Comparison of ENCODE assay signal across 10 mouse cellular contexts in genomic region chr8:12996831-12997275, GRCm38 (mm10). TPM values are rescaled to one million over a fixed set of nuclear protein-coding genes. Genes with fewer than 3 reads are reported as not detected.
DNase-seq lines count a peak whose midpoint lies in the region; ATAC-seq lines count a peak whose summit lies in the region.
"Had no signal": no experiment of that assay in that cellular context is flagged by ENCODE, and none has a peak within 500 bp of the region (broad histone marks: within the 10 kb centered on the region; RNA-seq: fewer than 3 reads in every experiment).

No protein-coding gene starts in this region.

- whole genome bisulfite sequencing in embryonic facial prominence, embryonic 11.5 days = 38% methylated on average over 8 of the region's 8 CpGs
- 20% methylated on average over 8 of the region's 8 CpGs for WGBS in heart, embryonic 13.5 days
- 25% methylated on average over 8 of the region's 8 CpGs for WGBS in lung, embryonic 16.5 days
- WGBS in intestine, embryonic 15.5 days = 36% methylated on average over 8 of the region's 8 CpGs
- WGBS in forebrain, embryonic 14.5 days = 78% methylated on average over 8 of the region's 8 CpGs

- H3K36me3 ChIP-seq in embryonic facial prominence, embryonic 11.5 days (replicated peaks; ENCODE audit: control insufficient read depth, insufficient read depth, low read depth, low read length) = peaks cover 7% of the 10 kb centered on the region
- H3K36me3 ChIP-seq in heart, embryonic 13.5 days = peaks cover 7% of the 10 kb centered on the region; the same call in 1 of the 2 replicates
- H3K36me3 ChIP-seq in lung, embryonic 16.5 days (ENCODE audit: control insufficient read depth, insufficient read depth, low read length) = no peaks in the 10 kb centered on the region; the same call in 1 of the 2 replicates
- no peaks in the 10 kb centered on the region for H3K36me3 ChIP-seq in intestine, embryonic 15.5 days
- peaks cover 68% of the 10 kb centered on the region for H3K36me3 ChIP-seq in forebrain, embryonic 14.5 days (ENCODE audit: control insufficient read depth, insufficient read depth, low read length)

- H3K9me3 ChIP-seq in embryonic facial prominence, embryonic 11.5 days (replicated peaks; ENCODE audit: control insufficient read depth, low read length) = no peaks in the 10 kb centered on the region
- H3K9me3 ChIP-seq in heart, embryonic 13.5 days = no peaks in the 10 kb centered on the region
- H3K9me3 ChIP-seq in lung, embryonic 16.5 days (ENCODE audit: control insufficient read depth, low read length) = no peaks in the 10 kb centered on the region
- H3K9me3 ChIP-seq in intestine, embryonic 15.5 days = no peaks in the 10 kb centered on the region
- H3K9me3 ChIP-seq in forebrain, embryonic 14.5 days (replicated peaks; ENCODE audit: control insufficient read depth, low read length) = no peaks in the 10 kb centered on the region

- DNase-seq in NIH3T3 (ENCODE audit: low read depth) = peak; percentile 65
- DNase-seq in embryonic facial prominence, embryonic 11.5 days (ENCODE audit: low spot score) = peak; percentile 52
- DNase-seq in yolk sac, embryonic 10.5 days (ENCODE audit: low spot score) = no peak
- DNase-seq in layer of hippocampus, adult 18-20 months (ENCODE audit: low spot score in 2 of 2) = no peak
- DNase-seq in forebrain, embryonic 14.5 days (ENCODE audit: low spot score) = no peak
- DNase-seq: thymus, adult 2 months had no signal

- peaks cover 5% of the 10 kb centered on the region; the same call in 1 of the 2 replicates for H3K4me1 ChIP-seq in embryonic facial prominence, embryonic 11.5 days (ENCODE audit: control insufficient read depth, insufficient read depth, low read length)
- peaks cover 39% of the 10 kb centered on the region for H3K4me1 ChIP-seq in heart, embryonic 13.5 days
- 0 out of 2 replicates have a peak, but pooled peaks cover 3% of the 10 kb centered on the region for H3K4me1 ChIP-seq in lung, embryonic 16.5 days (replicated peaks; ENCODE audit: control insufficient read depth, insufficient read depth, low read length)
- H3K4me1 ChIP-seq in intestine, embryonic 15.5 days (replicated peaks) = no peaks in the 10 kb centered on the region
- H3K4me1 ChIP-seq in forebrain, embryonic 14.5 days (ENCODE audit: control insufficient read depth, insufficient read depth, low read length) = no peaks in the 10 kb centered on the region

- peak overlapping the region; percentile 1; the same call in 1 of the 2 replicates for H3K27ac ChIP-seq in embryonic facial prominence, embryonic 11.5 days (replicated peaks; ENCODE audit: low read depth, low read length)
- H3K27ac ChIP-seq in heart, embryonic 13.5 days (replicated peaks) = peak overlapping the region; percentile 48
- peak overlapping the region; percentile 31 for H3K27ac ChIP-seq in lung, embryonic 16.5 days (ENCODE audit: low read length)
- no peak overlapping the region for H3K27ac ChIP-seq in intestine, embryonic 15.5 days
- no peak overlapping the region for H3K27ac ChIP-seq in forebrain, embryonic 14.5 days (ENCODE audit: low read depth, low read length)

- H3K4me3 ChIP-seq in embryonic facial prominence, embryonic 11.5 days (ENCODE audit: low read depth, low read length) = no peak overlapping the region
- no peak overlapping the region for H3K4me3 ChIP-seq in heart, embryonic 13.5 days
- no peak overlapping the region for H3K4me3 ChIP-seq in lung, embryonic 16.5 days (ENCODE audit: low read length)
- H3K4me3 ChIP-seq in intestine, embryonic 15.5 days (replicated peaks) = no peak overlapping the region
- H3K4me3 ChIP-seq in forebrain, embryonic 14.5 days (ENCODE audit: low read depth, low read length) = no peak overlapping the region

- no peak overlapping the region for H3K4me2 ChIP-seq in embryonic facial prominence, embryonic 11.5 days (ENCODE audit: low read depth, low read length)
- no peak overlapping the region; the same call in 1 of the 2 replicates for H3K4me2 ChIP-seq in heart, embryonic 13.5 days
- H3K4me2 ChIP-seq in lung, embryonic 16.5 days (ENCODE audit: low read depth, low read length) = no peak overlapping the region
- no peak overlapping the region for H3K4me2 ChIP-seq in intestine, embryonic 15.5 days (replicated peaks)
- H3K4me2 ChIP-seq in forebrain, embryonic 14.5 days (ENCODE audit: low read length) = no peak overlapping the region

- ATAC-seq in embryonic facial prominence, embryonic 11.5 days (replicated peaks; ENCODE audit: insufficient number of reproducible peaks, low FRiP score, low TSS enrichment, low read depth) = peak; percentile 64; the same call in 1 of the 2 replicates
- ATAC-seq in heart, embryonic 13.5 days (ENCODE audit: extremely low read depth, insufficient number of reproducible peaks, low FRiP score, low TSS enrichment) = 0 out of 2 replicates have a peak, but pooled peaks have one; percentile 30
- ATAC-seq in lung, embryonic 16.5 days (ENCODE audit: low read depth) = peak; percentile 74
- no peak for ATAC-seq in intestine, embryonic 15.5 days
- no peak for ATAC-seq in forebrain, embryonic 14.5 days
- ATAC-seq: intestine, postnatal 0 days had no signal

- no peak overlapping the region for H3K9ac ChIP-seq in embryonic facial prominence, embryonic 11.5 days (replicated peaks; ENCODE audit: low read length)
- H3K9ac ChIP-seq in heart, embryonic 13.5 days = 0 out of 2 replicates have a peak overlapping the region, but pooled peaks have one; percentile 8
- no peak overlapping the region for H3K9ac ChIP-seq in lung, embryonic 16.5 days (ENCODE audit: low read length)
- H3K9ac ChIP-seq in intestine, embryonic 15.5 days = no peak overlapping the region
- no peak overlapping the region for H3K9ac ChIP-seq in forebrain, embryonic 14.5 days (ENCODE audit: low read length)

- no peaks in the 10 kb centered on the region for H3K27me3 ChIP-seq in embryonic facial prominence, embryonic 11.5 days (ENCODE audit: control insufficient read depth, insufficient read depth, low read length)
- H3K27me3 ChIP-seq in heart, embryonic 13.5 days (replicated peaks) = no peaks in the 10 kb centered on the region
- no peaks in the 10 kb centered on the region for H3K27me3 ChIP-seq in lung, embryonic 16.5 days (ENCODE audit: control insufficient read depth, insufficient read depth, low read depth, low read length)
- H3K27me3 ChIP-seq in intestine, embryonic 15.5 days (replicated peaks) = no peaks in the 10 kb centered on the region
- no peaks in the 10 kb centered on the region for H3K27me3 ChIP-seq in forebrain, embryonic 14.5 days (replicated peaks; ENCODE audit: control insufficient read depth, insufficient read depth, low read length)

RNA-seq across cellular contexts. Expression of gene F7, which starts 29.0 kb away (rescaled TPM):
- polyA plus RNA-seq in embryonic facial prominence, embryonic 11.5 days (2014; fragmentation: Nextera tagmentation; extraction: Ambion mirVana) = not detected in 2 replicates
- polyA plus RNA-seq in heart, embryonic 13.5 days (2015; fragmentation: Nextera tagmentation; extraction: Ambion mirVana) = 0.46 TPM in 1 of 2 replicates, not detected in the other
- 0.75 and 1.1 TPM in 2 replicates for polyA plus RNA-seq in lung, embryonic 16.5 days (2015; fragmentation: Nextera tagmentation; extraction: Ambion mirVana)
- under 1 TPM; 0.18 to 0.22 TPM for total RNA-seq in layer of hippocampus, adult 18-20 months (2021)
- polyA plus RNA-seq in intestine, embryonic 15.5 days (2015; fragmentation: Nextera tagmentation; extraction: Ambion mirVana) = 0.15 and 0.23 TPM in 2 replicates
- polyA plus RNA-seq in forebrain, embryonic 14.5 days (2014; fragmentation: Nextera tagmentation; extraction: Ambion mirVana) = not detected in 2 replicates

RNA-seq across cellular contexts. Expression of gene F10, which starts 40.3 kb away (rescaled TPM):
- 1.2 and 1.3 TPM in 2 replicates for polyA plus RNA-seq in embryonic facial prominence, embryonic 11.5 days (2014; fragmentation: Nextera tagmentation; extraction: Ambion mirVana)
- polyA plus RNA-seq in heart, embryonic 13.5 days (2015; fragmentation: Nextera tagmentation; extraction: Ambion mirVana) = 1.4 and 4.4 TPM in 2 replicates
- 1.6 and 4.6 TPM in 2 replicates for polyA plus RNA-seq in lung, embryonic 16.5 days (2015; fragmentation: Nextera tagmentation; extraction: Ambion mirVana)
- not detected for total RNA-seq in layer of hippocampus, adult 18-20 months (2021)
- 11.4 and 15.9 TPM in 2 replicates for polyA plus RNA-seq in intestine, embryonic 15.5 days (2015; fragmentation: Nextera tagmentation; extraction: Ambion mirVana)
- polyA plus RNA-seq in forebrain, embryonic 14.5 days (2014; fragmentation: Nextera tagmentation; extraction: Ambion mirVana) = 0.15 TPM in 1 of 2 replicates, not detected in the other

Comparison
In these comparisons a context has a peak if more than half of its experiments do, and no peak if none do; other contexts are left out.
1. DNase-seq: peak in NIH3T3 (single experiment) and embryonic facial prominence, embryonic 11.5 days (single experiment); none in yolk sac, embryonic 10.5 days (single experiment), layer of hippocampus, adult 18-20 months (0 of 2) and forebrain, embryonic 14.5 days (single experiment).
2. ATAC-seq: peak in embryonic facial prominence, embryonic 11.5 days (single experiment), heart, embryonic 13.5 days (single experiment) and lung, embryonic 16.5 days (single experiment); none in intestine, embryonic 15.5 days (single experiment) and forebrain, embryonic 14.5 days (single experiment).
3. H3K27ac ChIP-seq: peak in embryonic facial prominence, embryonic 11.5 days (single experiment), heart, embryonic 13.5 days (single experiment) and lung, embryonic 16.5 days (single experiment); none in intestine, embryonic 15.5 days (single experiment) and forebrain, embryonic 14.5 days (single experiment).